Mouse (Mus musculus): ENCODE results near the gene Anapc15. TPM values are rescaled to one million over a fixed set of nuclear protein-coding genes. Genes with fewer than 3 reads are reported as not detected.

The Anapc15 gene
- 67.2 and 68.9 TPM in 2 replicates for polyA plus RNA-seq (2012; rRNA removed)
- 44.7 and 60.5 TPM in 2 replicates for polyA plus RNA-seq (2014; fragmentation: Nextera tagmentation; extraction: Ambion mirVana)

DNA sequence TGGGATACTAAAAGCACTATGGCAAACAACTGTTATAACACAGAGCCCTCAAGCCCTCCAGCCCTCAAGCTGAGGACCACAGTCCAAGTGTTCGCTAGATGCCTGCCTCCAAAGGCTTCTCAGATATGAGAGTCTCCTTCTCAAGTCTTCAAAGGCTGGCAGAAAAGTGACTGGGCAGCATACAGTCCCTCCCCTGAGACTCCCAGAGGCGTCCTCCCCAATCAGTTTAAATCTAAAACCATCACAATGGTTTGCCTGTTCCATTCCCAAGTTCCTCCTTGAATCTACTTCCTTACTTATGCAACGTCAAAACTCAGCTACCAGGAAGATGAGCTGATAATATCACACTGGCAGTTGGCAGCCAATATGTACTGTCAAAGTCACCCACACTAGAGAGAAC lies at the start of gene Anapc15:
Gene Anapc15, plus strand, starts transcription at position 301 of the 400 bp plus-strand sequence.
- 80% methylated on average over 3 of the region's 3 CpGs for WGBS
- H3K9ac ChIP-seq (ENCODE audit: low read depth, low read length, severe bottlenecking), result no peak within 1 kb of the TSS
- DNase-seq (ENCODE audit: low spot score) (no peak), ATAC-seq (ENCODE audit: low FRiP score, low read depth) (no peak)
- no peaks in the 10 kb centered on the region for H3K4me1 ChIP-seq (ENCODE audit: control insufficient read depth, insufficient read depth, low read length)
- no peak for TF ChIP-seq POLR2A (IDR thresholded peaks at IDR 0.05; ENCODE audit: borderline replicate concordance, extremely low read depth, insufficient read depth, insufficient read length)
- H3K4me2 ChIP-seq (replicated peaks; ENCODE audit: low read depth, low read length, severe bottlenecking), result no peak within 1 kb of the TSS
- H3K27ac ChIP-seq (replicated peaks; ENCODE audit: low read depth, low read length), result no peak within 1 kb of the TSS
- H3K9me3 ChIP-seq (ENCODE audit: control insufficient read depth, low read length), result no peaks in the 10 kb centered on the region
- no peak within 1 kb of the TSS for H3K4me3 ChIP-seq (replicated peaks; ENCODE audit: low read length)
- no peaks in the 10 kb centered on the region for H3K36me3 ChIP-seq (ENCODE audit: control insufficient read depth, insufficient read depth, low read length)
- no peaks in the 10 kb centered on the region for H3K27me3 ChIP-seq (ENCODE audit: control insufficient read depth, insufficient read depth, low read length)

GRCm38 (mm10) chr7:101817861-101818401 lies 45.6 kb upstream of the Anapc15 start, which contains the start of gene Phox2a:
Phox2a (plus strand) TSS chr7:101818313.
- ATAC-seq (ENCODE audit: low FRiP score, low read depth) (no peak), DNase-seq (ENCODE audit: low spot score) (no peak)
- no peak within 1 kb of the TSS for H3K27ac ChIP-seq (replicated peaks; ENCODE audit: low read depth, low read length)

DNA sequence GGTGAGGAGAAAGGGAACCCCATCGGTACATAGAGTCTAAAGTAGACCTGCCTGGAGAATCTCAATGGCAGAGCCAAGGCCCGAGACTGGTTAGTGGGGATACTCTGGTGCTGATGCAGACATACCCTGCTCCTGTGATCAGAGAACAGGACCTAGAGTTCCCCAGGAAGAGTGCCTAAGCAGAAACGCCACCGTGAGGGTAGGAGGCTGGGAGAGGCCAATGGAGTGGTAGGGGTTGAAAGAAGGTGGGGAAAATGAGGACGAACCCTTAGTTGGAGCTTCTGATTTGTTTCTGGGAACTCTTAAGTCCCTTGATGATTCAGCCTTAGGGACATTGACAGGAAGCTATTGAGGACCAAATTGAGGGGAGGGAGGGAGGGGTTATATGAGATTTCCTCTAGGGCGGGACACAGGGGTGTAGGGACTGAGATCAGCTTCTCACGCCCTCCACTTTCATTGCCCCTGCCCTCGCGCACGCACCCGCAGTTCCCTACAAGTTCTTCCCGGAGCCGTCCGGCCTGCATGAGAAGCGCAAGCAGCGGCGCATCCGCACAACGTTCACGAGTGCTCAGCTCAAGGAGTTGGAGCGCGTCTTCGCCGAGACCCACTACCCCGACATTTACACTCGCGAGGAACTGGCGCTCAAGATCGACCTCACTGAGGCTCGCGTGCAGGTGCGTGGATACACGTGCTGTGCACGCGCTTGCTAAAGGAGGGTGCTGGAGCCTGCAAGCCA lies 43.1 kb upstream of the Anapc15 start:
- Histone ChIP-seq H3K4me1 (ENCODE audit: control insufficient read depth, insufficient read depth, low read length) (peaks cover 21% of the 10 kb centered on the region), H3K27me3 (ENCODE audit: control insufficient read depth, insufficient read depth, low read length) (peaks cover 70% of the 10 kb centered on the region), H3K4me3 (replicated peaks; ENCODE audit: low read length) (peak overlapping the region; percentile 43), H3K9me3 (ENCODE audit: control insufficient read depth, low read length) (no peaks in the 10 kb centered on the region), H3K36me3 (ENCODE audit: control insufficient read depth, insufficient read depth, low read length) (peaks cover 23% of the 10 kb centered on the region), H3K9ac (ENCODE audit: low read depth, low read length, severe bottlenecking) (no peak overlapping the region; the same call in 1 of the 2 replicates), H3K4me2 (replicated peaks; ENCODE audit: low read depth, low read length, severe bottlenecking) (peak overlapping the region; percentile 39), H3K27ac (replicated peaks; ENCODE audit: low read depth, low read length) (no peak overlapping the region)
- ATAC-seq (ENCODE audit: low FRiP score, low read depth) (no peak), DNase-seq (ENCODE audit: low spot score) (no peak)
- TF ChIP-seq POLR2A (IDR thresholded peaks at IDR 0.05; ENCODE audit: borderline replicate concordance, extremely low read depth, insufficient read depth, insufficient read length), result no peak
- WGBS, result 2% methylated on average over 34 of the region's 35 CpGs

More at GRCm38 (mm10) chr7:101817861-101818401, 45.6 kb upstream of the Anapc15 start, which contains the start of gene Phox2a:
- TF ChIP-seq POLR2A (IDR thresholded peaks at IDR 0.05; ENCODE audit: borderline replicate concordance, extremely low read depth, insufficient read depth, insufficient read length), result no peak
- peak within 1 kb of the TSS; percentile 36; the same call in 1 of the 2 replicates for H3K9ac ChIP-seq (ENCODE audit: low read depth, low read length, severe bottlenecking)
- peaks cover 21% of the 10 kb centered on the region for H3K4me1 ChIP-seq (ENCODE audit: control insufficient read depth, insufficient read depth, low read length)
- WGBS, result 2% methylated on average over 33 of the region's 45 CpGs
- no peaks in the 10 kb centered on the region for H3K36me3 ChIP-seq (ENCODE audit: control insufficient read depth, insufficient read depth, low read length)
- H3K27me3 ChIP-seq (ENCODE audit: control insufficient read depth, insufficient read depth, low read length), result peaks cover 69% of the 10 kb centered on the region
- H3K4me3 ChIP-seq (replicated peaks; ENCODE audit: low read length), result peak within 1 kb of the TSS; percentile 31
- no peaks in the 10 kb centered on the region for H3K9me3 ChIP-seq (ENCODE audit: control insufficient read depth, low read length)
- H3K4me2 ChIP-seq (replicated peaks; ENCODE audit: low read depth, low read length, severe bottlenecking), result peak within 1 kb of the TSS; percentile 38

GRCm38 (mm10) chr7:101821571-101822501 lies 41.7 kb upstream of the Anapc15 start:
- 0% methylated on average over 33 of the region's 71 CpGs for WGBS
- no peak for TF ChIP-seq POLR2A (IDR thresholded peaks at IDR 0.05; ENCODE audit: borderline replicate concordance, extremely low read depth, insufficient read depth, insufficient read length)
- peak overlapping the region; percentile 61 for H3K9ac ChIP-seq (ENCODE audit: low read depth, low read length, severe bottlenecking)
- ATAC-seq (ENCODE audit: low FRiP score, low read depth) (peak; percentile 56), DNase-seq (ENCODE audit: low spot score) (peak; percentile 59)
- H3K4me2 ChIP-seq (replicated peaks; ENCODE audit: low read depth, low read length, severe bottlenecking), result peak overlapping the region; percentile 90
- peaks cover 21% of the 10 kb centered on the region for H3K4me1 ChIP-seq (ENCODE audit: control insufficient read depth, insufficient read depth, low read length)
- peaks cover 36% of the 10 kb centered on the region for H3K36me3 ChIP-seq (ENCODE audit: control insufficient read depth, insufficient read depth, low read length)
- peaks cover 61% of the 10 kb centered on the region for H3K27me3 ChIP-seq (ENCODE audit: control insufficient read depth, insufficient read depth, low read length)
- H3K9me3 ChIP-seq (ENCODE audit: control insufficient read depth, low read length), result no peaks in the 10 kb centered on the region
- peak overlapping the region; percentile 43 for H3K4me3 ChIP-seq (replicated peaks; ENCODE audit: low read length)
- no peak overlapping the region for H3K27ac ChIP-seq (replicated peaks; ENCODE audit: low read depth, low read length)

Measured in limb, embryonic 14.5 days (tissue).